Mouse (Mus musculus) neutrophil, adult 65 days (primary cell): ENCODE results near the gene Plscr1. TPM values are rescaled to one million over a fixed set of nuclear protein-coding genes. Genes with fewer than 3 reads are reported as not detected.

Experiments
- total RNA-seq: library from RNA; stranded (reverse); gene quantifications from 2 replicates; pipeline ENCODE4 v1.2.4, GENCODE M21; 2023

Gene Plscr1
- 101 and 113 TPM in 2 replicates for total RNA-seq

GRCm38 (mm10) chr9:92249447-92249852, at the start of gene Plscr1:
TSS of gene Plscr1 (plus strand) at chr9:92249750.

DNA sequence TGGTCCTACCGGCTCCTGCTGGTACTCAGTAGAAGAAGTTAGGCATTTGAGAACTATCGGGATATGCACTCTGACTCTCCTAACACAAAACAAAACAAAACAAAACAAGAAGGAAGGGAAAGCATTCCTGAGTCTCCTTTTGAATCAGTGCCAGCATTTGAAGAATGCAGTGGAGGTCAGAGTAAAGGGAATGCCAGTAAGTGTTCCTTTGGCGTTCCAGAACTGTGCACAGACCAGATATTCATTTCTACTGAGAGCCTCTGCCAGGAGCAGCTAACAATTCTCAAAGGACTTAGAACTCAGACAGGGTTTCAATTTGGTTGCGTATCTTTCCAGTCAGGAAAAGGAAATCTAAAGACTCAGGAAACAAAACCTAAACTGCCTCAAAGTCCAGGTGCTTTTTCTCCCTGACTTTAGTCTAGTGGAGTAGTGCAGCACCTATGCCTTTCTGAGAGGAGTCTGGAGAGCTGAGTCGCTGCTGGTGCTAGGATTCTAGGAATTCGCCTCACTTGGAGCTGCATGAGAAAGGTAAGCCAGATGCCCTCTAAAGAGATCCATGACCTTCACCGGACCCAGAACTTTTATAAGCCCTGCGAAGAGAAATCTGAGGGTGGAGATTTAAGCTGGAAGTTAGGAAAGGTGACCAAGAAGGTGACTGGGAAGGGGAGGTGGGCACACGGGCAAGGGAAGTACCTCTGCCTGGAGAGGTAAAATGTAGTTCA, 26.1 kb downstream of the Plscr1 start, which contains the start of gene Plscr2:
Gene Plscr2, plus strand, starts transcription at position 117 of the 722 bp plus-strand sequence.

DNA sequence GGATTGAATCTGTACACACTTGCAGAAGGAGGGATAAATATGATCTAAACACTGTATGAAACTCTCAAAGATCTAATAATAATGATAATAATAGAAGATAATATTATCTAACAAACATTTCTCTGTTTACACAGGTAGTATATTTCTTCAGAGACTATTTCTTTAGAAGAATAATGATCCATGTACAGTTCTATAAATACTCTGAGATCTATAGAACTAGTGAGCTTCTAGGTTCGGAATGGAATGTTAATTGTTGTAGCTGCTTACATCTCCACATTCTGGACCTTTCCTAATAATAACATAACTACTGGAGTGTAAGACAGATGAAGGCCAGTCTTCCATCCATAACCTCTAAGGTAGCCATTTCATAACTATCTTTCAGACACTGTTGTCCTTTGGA, 59.5 kb downstream of the Plscr1 start, which contains the start of gene 1700057G04Rik:
Gene 1700057G04Rik, plus strand, starts transcription at position 301 of the 400 bp plus-strand sequence.

Other genes with a start within 250 kb of the Plscr1 start
- not detected in 2 replicates for gene Plscr5, start 56.8 kb upstream of the Plscr1 start, total RNA-seq
- 0.20 and 1.8 TPM in 2 replicates for gene Plscr2, start 25.9 kb downstream of the Plscr1 start, total RNA-seq
- gene 1700057G04Rik, start 59.6 kb downstream of the Plscr1 start, total RNA-seq = 0.73 TPM in 1 of 2 replicates, not detected in the other
- 0.11 TPM in 1 of 2 replicates, not detected in the other for gene Plscr4, start 207.6 kb downstream of the Plscr1 start, total RNA-seq